Mouse (Mus musculus) embryonic facial prominence, embryonic 13.5 days (tissue): ENCODE measurements around the gene Ifi47. TPM values are rescaled to one million over a fixed set of nuclear protein-coding genes. Genes with fewer than 3 reads are reported as not detected.

Experiments used
- ATAC-seq: fragments of 200-750 bp; cut with Nextera tagmentation; 2 replicates; pipeline ENCODE4 v1.8.0; 2017; ENCODE audit warnings: low read depth; ENCODE audit not compliant: insufficient number of reproducible peaks, insufficient read depth, low FRiP score, low TSS enrichment
- H3K27ac ChIP-seq: fragments of 300-500 bp; sonication (generic); 2 replicates; pipeline ENCODE4 v1.5.1; 2015; ENCODE audit warnings: moderate library complexity, mild to moderate bottlenecking, inconsistent platforms
- H3K27me3 ChIP-seq: fragments of 300-500 bp; sonication (generic); 2 replicates; pipeline ENCODE4 v1.6.1; 2015; ENCODE audit warnings: mild to moderate bottlenecking, inconsistent platforms
- H3K36me3 ChIP-seq: fragments of 300-500 bp; sonication (generic); 2 replicates; pipeline ENCODE4 v1.6.1; 2015; ENCODE audit warnings: mild to moderate bottlenecking, inconsistent platforms
- H3K4me1 ChIP-seq: fragments of 300-500 bp; sonication (generic); 2 replicates; pipeline ENCODE4 v1.6.1; 2015; ENCODE audit warnings: inconsistent platforms
- H3K4me2 ChIP-seq: fragments of 300-500 bp; sonication (generic); 2 replicates; pipeline ENCODE4 v1.6.1; 2015; ENCODE audit warnings: moderate library complexity, mild to moderate bottlenecking, inconsistent platforms
- H3K4me3 ChIP-seq: fragments of 300-500 bp; sonication (generic); 2 replicates; pipeline ENCODE4 v1.5.1; 2015; ENCODE audit warnings: mild to moderate bottlenecking, inconsistent platforms
- H3K9ac ChIP-seq: fragments of 300-500 bp; sonication (generic); 2 replicates; pipeline ENCODE4 v1.6.1; 2015; ENCODE audit warnings: mild to moderate bottlenecking, inconsistent platforms
- H3K9me3 ChIP-seq: fragments of 300-500 bp; sonication (generic); 2 replicates; pipeline ENCODE4 v1.6.1; 2016; ENCODE audit warnings: inconsistent platforms
- WGBS: fragments of 180-500 bp; shearing (Covaris S2); methylation state at CpG from one replicate; pipeline ENCODE4 v1.1.7; 2015; ENCODE audit warnings: mixed read lengths; 5-methylcytosine and 5-hydroxymethylcytosine counted together
- polyA plus RNA-seq: library from polyadenylated mRNA; unstranded; fragments of >200 nt; fragmentation: Nextera tagmentation; extraction: Ambion mirVana; gene quantifications from 2 replicates; pipeline ENCODE4 v1.2.1, GENCODE M21; 2015

The Ifi47 gene
- polyA plus RNA-seq, 1 experiment from 2014 or later = 0.72 TPM

DNA sequence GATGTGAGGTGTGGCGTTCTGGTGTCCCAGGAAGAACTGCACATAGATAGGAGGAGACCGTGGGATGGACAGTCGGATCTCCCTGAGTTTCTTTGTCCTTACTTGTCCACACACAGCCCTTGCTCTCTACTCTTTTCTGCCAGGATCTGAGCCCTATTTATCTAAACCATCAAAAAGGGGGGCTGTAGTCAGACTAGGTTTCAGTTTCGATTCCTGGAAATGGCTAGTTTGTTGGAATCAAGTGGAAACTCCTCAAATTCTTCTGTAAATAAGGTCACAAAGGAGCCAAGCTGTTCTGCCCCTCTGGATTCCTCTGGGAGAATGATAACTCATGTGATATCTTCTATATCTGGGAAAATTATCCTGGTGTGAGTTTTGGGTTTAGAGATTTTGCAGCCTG, 5.0 kb downstream of the Ifi47 start:
- Histone ChIP-seq H3K9me3 (no peaks in the 10 kb centered on the region), H3K4me2 (no peak overlapping the region), H3K4me1 (no peaks in the 10 kb centered on the region), H3K27me3 (no peaks in the 10 kb centered on the region), H3K27ac (no peak overlapping the region), H3K36me3 (no peaks in the 10 kb centered on the region), H3K9ac (no peak overlapping the region), H3K4me3 (no peak overlapping the region)
- no peak for ATAC-seq
- 82% methylated on average over 4 of the region's 4 CpGs for WGBS

DNA sequence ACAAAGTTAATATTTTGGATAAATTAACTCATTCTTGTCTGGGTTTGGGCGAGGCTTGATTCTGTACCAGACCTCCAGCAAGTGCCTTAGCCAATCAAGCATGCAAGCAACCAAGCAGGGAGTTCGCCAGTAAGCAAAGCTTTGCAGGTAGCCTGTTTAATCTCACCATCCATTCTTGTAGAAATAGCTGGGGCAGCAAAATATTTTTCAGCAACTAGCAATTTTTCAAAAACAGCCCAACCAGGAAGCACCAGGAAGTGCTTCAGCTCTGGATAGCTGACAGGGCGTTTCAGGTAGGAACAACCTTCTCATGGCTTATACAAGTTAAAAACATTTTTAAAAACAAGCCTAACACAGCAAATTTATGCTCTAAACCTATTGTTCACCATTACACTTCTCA, 5.5 kb downstream of the Ifi47 start:
- Histone ChIP-seq H3K4me1 (no peaks in the 10 kb centered on the region), H3K27me3 (no peaks in the 10 kb centered on the region), H3K27ac (no peak overlapping the region), H3K4me3 (no peak overlapping the region), H3K9me3 (no peaks in the 10 kb centered on the region), H3K9ac (no peak overlapping the region), H3K4me2 (no peak overlapping the region), H3K36me3 (no peaks in the 10 kb centered on the region)
- no peak for ATAC-seq
- WGBS = 73% methylated on average over 3 of the region's 3 CpGs

DNA sequence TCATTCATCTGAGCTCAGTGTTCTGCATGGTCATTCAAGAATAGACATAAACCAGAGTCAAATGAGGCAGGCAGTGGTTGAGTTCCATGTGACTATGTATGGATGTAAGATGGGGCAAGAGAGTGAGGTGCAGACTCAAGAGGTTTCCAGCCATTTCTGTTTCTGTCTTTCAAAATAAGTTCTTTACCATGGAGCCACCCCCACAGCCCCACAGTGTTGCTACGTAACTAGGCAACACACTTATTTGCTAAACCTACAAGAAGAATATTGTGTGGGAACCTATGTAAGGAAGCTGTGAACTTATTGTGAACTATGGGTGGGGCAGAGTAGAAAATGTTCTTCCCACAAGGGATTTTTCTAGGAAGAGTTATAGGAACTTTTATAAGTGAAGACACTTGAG, 6.8 kb downstream of the Ifi47 start:
- Histone ChIP-seq H3K4me2 (no peak overlapping the region), H3K4me3 (no peak overlapping the region), H3K4me1 (peaks cover 5% of the 10 kb centered on the region), H3K27ac (no peak overlapping the region), H3K36me3 (no peaks in the 10 kb centered on the region), H3K27me3 (no peaks in the 10 kb centered on the region), H3K9ac (no peak overlapping the region), H3K9me3 (no peaks in the 10 kb centered on the region)
- WGBS = 89% methylated on average over 1 of the region's 1 CpGs
- no peak for ATAC-seq

GRCm38 (mm10) chr11:49083808-49084207, 7.4 kb downstream of the Ifi47 start:
- no peak for ATAC-seq
- 69% methylated on average over 3 of the region's 3 CpGs for WGBS
- H3K27me3 ChIP-seq = no peaks in the 10 kb centered on the region
- no peaks in the 10 kb centered on the region for H3K9me3 ChIP-seq
- H3K4me1 ChIP-seq = peaks cover 9% of the 10 kb centered on the region
- H3K4me2 ChIP-seq = no peak overlapping the region
- no peak overlapping the region for H3K4me3 ChIP-seq
- no peak overlapping the region for H3K9ac ChIP-seq
- no peaks in the 10 kb centered on the region for H3K36me3 ChIP-seq
- H3K27ac ChIP-seq = no peak overlapping the region

DNA sequence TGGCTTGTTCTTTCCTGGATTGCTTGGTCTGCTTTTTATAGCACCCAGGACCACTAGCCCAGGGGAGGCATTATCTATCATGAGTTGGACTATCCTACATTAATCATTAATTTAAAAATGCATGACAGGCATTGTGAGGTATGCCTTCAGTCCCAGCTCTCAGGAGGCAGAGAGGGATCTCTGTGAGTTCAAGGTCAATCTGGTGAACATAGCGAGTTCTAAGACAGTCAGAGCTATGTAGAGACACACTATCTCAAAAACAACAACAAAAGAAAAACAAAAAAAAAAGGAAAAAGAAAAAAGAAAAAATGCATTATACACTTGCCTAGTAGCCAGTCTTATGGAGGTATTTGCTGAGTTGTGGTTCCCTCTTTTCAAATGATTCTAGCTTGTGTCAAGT, 8.0 kb downstream of the Ifi47 start:
- no peaks in the 10 kb centered on the region for H3K36me3 ChIP-seq
- no peaks in the 10 kb centered on the region for H3K9me3 ChIP-seq
- no peaks in the 10 kb centered on the region for H3K27me3 ChIP-seq
- no peak for ATAC-seq
- H3K27ac ChIP-seq = no peak overlapping the region
- no peak overlapping the region for H3K4me2 ChIP-seq
- no peak overlapping the region for H3K9ac ChIP-seq
- no peak overlapping the region for H3K4me3 ChIP-seq
- peaks cover 9% of the 10 kb centered on the region for H3K4me1 ChIP-seq
- WGBS = 76% methylated on average over 1 of the region's 1 CpGs

DNA sequence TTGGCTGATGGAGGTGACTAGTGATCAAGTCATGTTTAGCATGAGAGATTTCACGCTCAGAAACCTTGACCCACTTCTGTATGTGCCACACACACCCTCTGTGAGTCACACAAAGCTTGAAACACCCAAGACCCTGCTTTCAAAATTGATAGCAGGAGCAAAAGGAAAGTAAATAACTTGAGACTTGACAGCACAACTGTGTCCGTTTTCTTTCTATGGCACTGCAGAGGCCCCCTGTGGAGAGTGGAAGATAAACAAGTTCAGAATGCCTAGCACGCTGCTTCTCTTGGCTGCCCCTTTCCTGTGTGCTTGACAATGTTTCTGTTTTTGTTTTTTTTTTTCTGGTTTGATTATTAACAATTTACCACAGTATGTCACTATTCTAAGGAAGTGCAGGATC, 8.5 kb downstream of the Ifi47 start:
- Histone ChIP-seq H3K27me3 (no peaks in the 10 kb centered on the region), H3K4me2 (no peak overlapping the region), H3K9ac (no peak overlapping the region), H3K4me3 (no peak overlapping the region), H3K36me3 (no peaks in the 10 kb centered on the region), H3K4me1 (peaks cover 9% of the 10 kb centered on the region), H3K27ac (no peak overlapping the region), H3K9me3 (no peaks in the 10 kb centered on the region)
- no peak for ATAC-seq
- WGBS = 61% methylated on average over 3 of the region's 3 CpGs

DNA sequence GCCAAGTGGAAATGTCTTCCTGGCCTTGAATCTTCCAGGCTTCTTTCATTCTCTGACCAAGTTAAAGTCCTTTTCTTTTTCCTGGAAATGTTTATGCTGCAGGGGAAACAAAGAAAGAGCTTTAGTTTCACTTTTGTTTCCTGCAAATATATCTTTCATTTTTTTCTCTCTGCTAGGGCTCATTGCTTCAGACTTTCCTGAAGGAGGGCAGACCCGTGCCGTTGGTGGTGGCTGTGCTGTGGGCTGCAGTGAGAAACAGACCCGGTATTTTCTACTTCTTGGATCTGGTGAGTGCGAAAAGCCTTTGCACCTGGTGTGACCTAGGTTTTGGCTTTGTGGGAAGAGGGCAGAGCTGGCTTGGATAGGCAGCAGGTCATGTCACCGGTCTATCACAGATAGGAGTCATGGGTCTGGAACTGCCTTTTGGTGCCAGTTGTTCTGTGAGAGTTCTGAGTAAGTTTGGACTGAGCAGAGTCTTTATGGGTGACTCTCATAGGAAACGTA, 10.5 kb downstream of the Ifi47 start:
- H3K9ac ChIP-seq = no peak overlapping the region
- WGBS = 82% methylated on average over 6 of the region's 6 CpGs
- peaks cover 9% of the 10 kb centered on the region for H3K4me1 ChIP-seq
- no peak overlapping the region for H3K27ac ChIP-seq
- ATAC-seq = no peak
- no peaks in the 10 kb centered on the region for H3K9me3 ChIP-seq
- no peaks in the 10 kb centered on the region for H3K36me3 ChIP-seq
- H3K4me3 ChIP-seq = no peak overlapping the region
- H3K4me2 ChIP-seq = no peak overlapping the region
- H3K27me3 ChIP-seq = no peaks in the 10 kb centered on the region

- H3K36me3 ChIP-seq = no peaks in the 10 kb centered on the region
- H3K4me3 ChIP-seq = 0 out of 2 replicates have a peak overlapping the region, but pooled peaks have one; percentile 9
- no peak overlapping the region for H3K27ac ChIP-seq
- H3K4me1 ChIP-seq = peaks cover 9% of the 10 kb centered on the region
- ATAC-seq = no peak
- H3K9me3 ChIP-seq = no peaks in the 10 kb centered on the region
- H3K27me3 ChIP-seq = no peaks in the 10 kb centered on the region
- WGBS = 34% methylated on average over 22 of the region's 22 CpGs
- 0 out of 2 replicates have a peak overlapping the region, but pooled peaks have one; percentile 1 for H3K9ac ChIP-seq
- peak overlapping the region; percentile 45 for H3K4me2 ChIP-seq
These were observed 11.6 kb downstream of the Ifi47 start for GRCm38 (mm10) chr11:49087830-49088616.

- H3K4me2 ChIP-seq = no peak overlapping the region
- 74% methylated on average over 5 of the region's 5 CpGs for WGBS
These were observed 12.7 kb downstream of the Ifi47 start for GRCm38 (mm10) chr11:49088990-49089652.

DNA sequence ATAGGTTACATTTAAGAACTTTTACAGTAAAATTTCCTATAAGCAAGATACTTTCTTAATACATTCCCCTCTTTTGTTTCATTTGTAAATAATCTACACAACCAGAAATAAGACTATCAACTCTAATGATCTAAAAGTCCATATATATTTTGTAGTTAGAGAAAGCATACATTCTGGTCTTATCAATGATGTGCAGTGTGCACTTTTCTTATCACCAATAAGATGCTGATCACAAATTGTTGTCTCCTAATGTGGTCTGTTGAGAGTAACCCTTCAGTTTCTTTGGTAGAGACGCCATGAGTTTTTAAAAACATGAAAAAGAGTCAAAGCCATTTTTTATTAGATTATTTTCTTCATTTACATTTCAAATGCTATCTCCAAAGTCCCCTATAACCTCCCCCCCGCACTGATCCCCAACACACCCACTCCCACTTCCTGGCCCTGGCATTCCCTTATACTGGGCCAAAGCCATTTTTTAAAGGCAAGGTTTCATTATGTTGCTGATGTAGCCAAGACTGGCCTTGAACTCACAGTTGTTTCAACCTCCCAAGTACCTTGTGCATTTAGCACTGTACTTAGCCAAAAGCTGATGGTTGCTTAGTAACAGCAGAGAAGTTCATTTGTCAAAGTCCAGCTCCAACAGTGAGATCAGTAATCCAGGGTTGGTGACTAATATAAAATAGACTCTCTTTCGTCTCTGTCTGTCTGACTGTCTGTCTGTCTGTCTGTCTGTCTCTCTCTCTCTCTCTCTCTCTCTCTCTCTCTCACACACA, 13.5 kb downstream of the Ifi47 start:
- no peaks in the 10 kb centered on the region for H3K9me3 ChIP-seq
- H3K9ac ChIP-seq = no peak overlapping the region
- peaks cover 9% of the 10 kb centered on the region for H3K4me1 ChIP-seq
- no peak overlapping the region for H3K4me3 ChIP-seq
- WGBS = 82% methylated on average over 3 of the region's 3 CpGs
- H3K4me2 ChIP-seq = no peak overlapping the region
- no peaks in the 10 kb centered on the region for H3K27me3 ChIP-seq
- H3K27ac ChIP-seq = no peak overlapping the region
- no peaks in the 10 kb centered on the region for H3K36me3 ChIP-seq
- ATAC-seq = no peak

More at GRCm38 (mm10) chr11:49088990-49089652, 12.7 kb downstream of the Ifi47 start:
- Histone ChIP-seq H3K4me1 (peaks cover 9% of the 10 kb centered on the region), H3K4me3 (no peak overlapping the region), H3K9ac (no peak overlapping the region), H3K27me3 (no peaks in the 10 kb centered on the region), H3K36me3 (no peaks in the 10 kb centered on the region), H3K27ac (no peak overlapping the region), H3K9me3 (no peaks in the 10 kb centered on the region)
- no peak for ATAC-seq

DNA sequence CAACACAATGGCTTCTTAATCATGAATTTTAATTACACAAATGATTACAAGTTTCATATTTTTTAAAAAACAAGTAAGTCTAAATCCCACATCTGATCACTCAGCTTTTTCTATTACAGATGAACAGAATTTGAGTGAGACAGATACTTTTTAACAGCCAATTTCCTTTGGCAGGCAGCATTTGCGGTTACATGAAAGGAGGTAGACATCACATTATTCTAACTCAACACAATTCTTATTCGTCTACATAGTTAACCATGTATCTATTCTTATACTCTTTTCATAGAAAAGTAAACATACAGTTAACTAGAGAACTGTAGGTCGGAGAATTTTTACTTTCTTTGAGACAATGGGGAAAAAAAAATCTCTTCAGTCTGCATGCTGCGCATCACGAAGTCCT, 14.2 kb downstream of the Ifi47 start:
- H3K36me3 ChIP-seq = no peaks in the 10 kb centered on the region
- no peak overlapping the region for H3K4me2 ChIP-seq
- no peaks in the 10 kb centered on the region for H3K9me3 ChIP-seq
- H3K9ac ChIP-seq = no peak overlapping the region
- no peaks in the 10 kb centered on the region for H3K27me3 ChIP-seq
- no peak for ATAC-seq
- 84% methylated on average over 5 of the region's 5 CpGs for WGBS
- H3K27ac ChIP-seq = no peak overlapping the region
- peaks cover 9% of the 10 kb centered on the region for H3K4me1 ChIP-seq
- no peak overlapping the region for H3K4me3 ChIP-seq
